Mouse (Mus musculus) E14TG2a.4 (cell line): ENCODE data around the gene Grcc10.

Experiments
- H3K27me3 ChIP-seq: 2 replicates; pipeline ENCODE4 v1.6.1; 2014; ENCODE audit warnings: low read length, control low read depth; ENCODE audit not compliant: insufficient read depth
- H3K36me3 ChIP-seq: 2 replicates; pipeline ENCODE4 v1.6.1; 2014; ENCODE audit warnings: low read length, control low read depth; ENCODE audit not compliant: insufficient read depth
- H3K4me1 ChIP-seq: replicated peaks from 2 replicates; pipeline ENCODE4 v1.6.1; 2014; ENCODE audit warnings: low read depth, low read length, control low read depth
- H3K4me3 ChIP-seq: replicated peaks from 2 replicates; pipeline ENCODE4 v1.5.1; 2014; ENCODE audit warnings: mild to moderate bottlenecking, low read length
- H3K9me3 ChIP-seq: 2 replicates; pipeline ENCODE4 v1.6.1; 2014; ENCODE audit warnings: low read length, control low read depth
- CTCF ChIP-seq: conservative IDR thresholded peaks from 2 replicates; pipeline ENCODE4 v1.5.1; 2014; ENCODE audit warnings: low read length
- NANOG ChIP-seq: IDR thresholded peaks from 2 replicates; pipeline ENCODE4 v1.6.1; 2014; ENCODE audit warnings: borderline replicate concordance, low read length, mixed read lengths
- POU5F1 ChIP-seq: IDR thresholded peaks from 2 replicates; pipeline ENCODE4 v1.6.1; 2014; ENCODE audit warnings: low read length, borderline replicate concordance

Gene Grcc10

DNA sequence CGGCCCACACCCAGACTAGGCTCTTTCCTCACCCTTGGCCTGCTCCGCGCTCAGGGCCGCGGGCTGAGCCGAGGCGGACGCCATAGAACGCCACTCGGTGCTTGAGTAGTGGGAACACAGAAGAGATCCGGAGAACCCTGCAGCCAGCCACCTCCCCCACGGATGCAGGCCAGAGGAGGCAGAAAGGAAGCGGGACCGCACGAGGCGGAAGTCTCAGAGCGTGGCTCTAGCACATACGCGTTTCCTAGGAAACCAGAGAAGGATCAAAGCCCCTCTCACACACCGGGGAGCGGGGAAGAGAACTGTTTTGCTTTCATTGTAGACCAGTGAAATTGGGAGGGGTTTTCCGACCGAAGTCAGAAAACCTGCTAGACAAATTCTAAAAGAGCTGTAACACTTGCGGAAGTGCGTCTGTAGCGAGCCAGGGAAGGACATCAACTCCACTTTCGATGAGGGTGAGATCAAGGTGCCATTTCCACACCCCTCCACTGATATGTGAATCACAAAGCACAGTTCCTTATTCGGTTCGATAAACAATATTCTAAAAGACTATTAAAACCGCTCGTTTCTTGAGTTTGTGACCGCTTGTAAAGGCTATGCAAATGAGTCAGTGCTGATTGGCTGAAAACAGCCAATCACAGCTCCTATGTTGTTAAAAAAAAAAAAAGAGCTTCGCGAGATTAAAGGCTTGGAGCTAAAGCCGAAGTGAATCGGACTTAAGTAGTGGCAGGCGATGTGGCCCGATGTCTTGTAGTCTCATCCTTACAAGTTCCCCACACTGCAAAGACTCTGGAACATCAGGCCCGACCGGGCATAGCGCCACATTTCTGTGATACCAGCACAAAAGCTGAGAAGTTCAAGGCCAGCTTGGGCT is at the start of gene Grcc10:
Gene Grcc10, minus strand, starts transcription at position 487 of the 874 bp plus-strand sequence.
- H3K36me3 ChIP-seq = peaks cover 21% of the 10 kb centered on the region
- peak within 1 kb of the TSS; percentile 86 for H3K4me3 ChIP-seq
- peaks cover 75% of the 10 kb centered on the region for H3K4me1 ChIP-seq
- no peaks in the 10 kb centered on the region; the same call in 1 of the 2 replicates for H3K27me3 ChIP-seq
- no peaks in the 10 kb centered on the region for H3K9me3 ChIP-seq
- TF ChIP-seq CTCF = no peak
- no peak for TF ChIP-seq POU5F1
- no peak for TF ChIP-seq NANOG

GRCm38 (mm10) chr6:124790121-124790520 is 48.9 kb upstream of the Grcc10 start:
- H3K27me3 ChIP-seq = no peaks in the 10 kb centered on the region
- H3K4me3 ChIP-seq = no peak overlapping the region
- no peaks in the 10 kb centered on the region; the same call in 1 of the 2 replicates for H3K36me3 ChIP-seq
- peaks cover 37% of the 10 kb centered on the region for H3K4me1 ChIP-seq
- no peaks in the 10 kb centered on the region; the same call in 1 of the 2 replicates for H3K9me3 ChIP-seq
- TF ChIP-seq CTCF (no peak), POU5F1 (no peak), NANOG (no peak)

GRCm38 (mm10) chr6:124789519-124789918 is 48.3 kb upstream of the Grcc10 start:
- Histone ChIP-seq H3K4me1 (peaks cover 34% of the 10 kb centered on the region), H3K36me3 (no peaks in the 10 kb centered on the region), H3K9me3 (no peaks in the 10 kb centered on the region), H3K4me3 (no peak overlapping the region), H3K27me3 (no peaks in the 10 kb centered on the region)
- TF ChIP-seq POU5F1 = no peak
- TF ChIP-seq CTCF = no peak
- TF ChIP-seq NANOG = no peak

GRCm38 (mm10) chr6:124787722-124788121 is 46.5 kb upstream of the Grcc10 start:
- Histone ChIP-seq H3K4me1 (peaks cover 37% of the 10 kb centered on the region), H3K36me3 (no peaks in the 10 kb centered on the region), H3K9me3 (no peaks in the 10 kb centered on the region), H3K27me3 (no peaks in the 10 kb centered on the region), H3K4me3 (no peak overlapping the region)
- no peak for TF ChIP-seq CTCF
- no peak for TF ChIP-seq POU5F1
- no peak for TF ChIP-seq NANOG

- TF ChIP-seq POU5F1 (no peak), CTCF (no peak), NANOG (no peak)
- Histone ChIP-seq H3K27me3 (no peaks in the 10 kb centered on the region), H3K4me3 (no peak overlapping the region)
These were observed 45.7 kb upstream of the Grcc10 start for GRCm38 (mm10) chr6:124786756-124787420.

DNA sequence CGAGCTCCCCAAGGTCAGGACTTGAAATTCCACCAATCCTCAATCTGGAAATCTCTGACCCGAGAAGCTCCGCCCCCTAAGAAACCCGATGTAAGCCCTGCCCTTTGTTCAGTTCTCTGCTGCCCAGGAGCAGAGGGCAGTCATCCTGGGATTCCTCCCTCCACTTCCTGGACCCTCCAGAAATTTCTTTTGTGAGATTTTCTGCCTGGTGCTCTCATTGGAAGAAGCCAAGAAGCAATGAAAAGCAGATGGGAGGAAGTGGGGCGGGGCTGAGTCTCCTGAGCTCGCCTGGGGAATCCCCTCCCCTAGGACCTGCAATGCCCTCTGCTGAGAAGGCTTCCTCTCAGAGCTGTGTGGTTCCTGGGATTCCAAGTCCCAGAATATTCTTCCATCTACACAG is 41.3 kb upstream of the Grcc10 start:
- H3K4me1 ChIP-seq = peaks cover 45% of the 10 kb centered on the region
- H3K9me3 ChIP-seq = no peaks in the 10 kb centered on the region
- peak overlapping the region; percentile 60 for H3K4me3 ChIP-seq
- TF ChIP-seq NANOG = no peak
- no peak for TF ChIP-seq POU5F1
- no peak for TF ChIP-seq CTCF
- peaks cover 35% of the 10 kb centered on the region for H3K27me3 ChIP-seq
- no peaks in the 10 kb centered on the region for H3K36me3 ChIP-seq

More at GRCm38 (mm10) chr6:124786756-124787420, 45.7 kb upstream of the Grcc10 start:
- no peaks in the 10 kb centered on the region for H3K9me3 ChIP-seq
- H3K4me1 ChIP-seq = peaks cover 42% of the 10 kb centered on the region
- no peaks in the 10 kb centered on the region for H3K36me3 ChIP-seq

DNA sequence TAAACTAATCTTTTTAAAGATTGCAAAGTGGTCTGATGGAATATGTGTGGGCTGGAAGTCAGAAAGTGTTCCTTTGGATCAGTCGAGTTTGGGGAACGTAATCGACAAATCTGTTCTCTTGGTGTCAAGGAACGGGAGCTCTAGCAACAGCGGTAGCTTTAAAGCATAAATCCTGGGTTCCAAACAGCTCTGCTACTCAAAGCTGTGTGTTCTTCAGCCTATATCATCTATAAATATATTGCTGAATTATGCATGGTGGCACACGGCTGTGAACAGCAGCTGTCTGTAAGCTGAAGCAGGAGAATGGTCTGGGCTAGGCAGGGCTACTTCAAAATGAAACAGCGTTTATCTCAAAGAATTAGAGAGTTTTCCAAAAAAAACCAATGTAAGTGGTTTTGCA is 39.7 kb upstream of the Grcc10 start:
- Histone ChIP-seq H3K9me3 (no peaks in the 10 kb centered on the region), H3K4me1 (peaks cover 37% of the 10 kb centered on the region), H3K27me3 (peaks cover 40% of the 10 kb centered on the region), H3K36me3 (no peaks in the 10 kb centered on the region), H3K4me3 (no peak overlapping the region)
- TF ChIP-seq CTCF (no peak), POU5F1 (no peak), NANOG (no peak)

DNA sequence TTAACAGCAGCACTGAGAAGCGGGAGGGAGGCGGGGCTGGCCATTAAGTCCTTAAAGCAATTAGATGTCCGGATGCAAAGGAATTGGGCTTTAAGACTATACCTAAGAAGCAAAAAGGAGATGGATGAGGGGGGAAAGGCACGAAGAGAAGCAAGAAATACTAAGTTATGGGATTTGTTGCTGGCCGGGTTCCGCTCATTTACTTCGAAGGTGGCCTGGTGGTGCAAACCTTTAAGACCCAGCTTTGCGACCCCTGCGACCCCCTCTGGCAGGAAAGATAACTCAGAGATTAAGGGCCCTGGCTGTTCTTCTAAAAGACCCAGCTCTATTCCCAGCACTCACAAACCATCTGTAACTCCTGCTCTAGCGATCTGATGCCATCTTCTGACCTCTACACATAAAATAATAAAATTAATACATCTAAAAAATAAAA is 38.8 kb upstream of the Grcc10 start:
- Histone ChIP-seq H3K4me3 (peak overlapping the region; percentile 55), H3K4me1 (peaks cover 37% of the 10 kb centered on the region), H3K36me3 (no peaks in the 10 kb centered on the region), H3K9me3 (no peaks in the 10 kb centered on the region), H3K27me3 (peaks cover 42% of the 10 kb centered on the region)
- TF ChIP-seq NANOG = 0 out of 2 replicates have a peak, but pooled peaks have one; percentile 2
- no peak for TF ChIP-seq CTCF
- no peak for TF ChIP-seq POU5F1
